Mouse (Mus musculus) liver, embryonic 11.5 days (tissue): ENCODE results near the gene Mocs3. TPM values are rescaled to one million over a fixed set of nuclear protein-coding genes. Genes with fewer than 3 reads are reported as not detected.

Experiments
- ATAC-seq: fragments of 200-750 bp; cut with Nextera tagmentation; replicated peaks from 2 replicates; pipeline ENCODE4 v1.8.0; 2017; ENCODE audit warnings: moderate number of reproducible peaks, mild to moderate bottlenecking, moderate TSS enrichment, moderate library complexity; ENCODE audit not compliant: low FRiP score
- DNase-seq: peaks from one replicate; pipeline ENCODE4 v3.0.0-alpha.2; 2017; ENCODE audit warnings: low spot score
- H3K27ac ChIP-seq: fragments of 300-500 bp; sonication (generic); 2 replicates; pipeline ENCODE4 v1.5.1; 2014; ENCODE audit warnings: mild to moderate bottlenecking, low read depth, low read length, control low read depth
- H3K27me3 ChIP-seq: fragments of 300-500 bp; sonication (generic); replicated peaks from 2 replicates; pipeline ENCODE4 v1.6.1; 2014; ENCODE audit warnings: low read length, mixed read lengths; ENCODE audit not compliant: control insufficient read depth, insufficient read depth
- H3K36me3 ChIP-seq: fragments of 300-500 bp; sonication (generic); 2 replicates; pipeline ENCODE4 v1.6.1; 2014; ENCODE audit warnings: mild to moderate bottlenecking, low read length, moderate library complexity, mixed read lengths; ENCODE audit not compliant: control insufficient read depth, insufficient read depth
- H3K4me1 ChIP-seq: fragments of 300-500 bp; sonication (generic); replicated peaks from 2 replicates; pipeline ENCODE4 v1.6.1; 2014; ENCODE audit warnings: low read length, mixed read lengths; ENCODE audit not compliant: control insufficient read depth, insufficient read depth
- H3K4me2 ChIP-seq: fragments of 300-500 bp; sonication (generic); 2 replicates; pipeline ENCODE4 v1.6.1; 2014; ENCODE audit warnings: mild to moderate bottlenecking, control low read depth, moderate library complexity
- H3K4me3 ChIP-seq: fragments of 300-500 bp; sonication (generic); 2 replicates; pipeline ENCODE4 v1.5.1; 2014; ENCODE audit warnings: low read depth, low read length, control low read depth
- H3K9ac ChIP-seq: fragments of 300-500 bp; sonication (generic); 2 replicates; pipeline ENCODE4 v1.6.1; 2014; ENCODE audit warnings: low read depth, low read length, control low read depth
- H3K9me3 ChIP-seq: fragments of 300-500 bp; sonication (generic); 2 replicates; pipeline ENCODE4 v1.6.1; 2016; ENCODE audit warnings: low read length, inconsistent platforms, mixed read lengths; ENCODE audit not compliant: control insufficient read depth
- WGBS: fragments of 180-500 bp; shearing (Covaris S2); extraction: QIAGEN DNeasy Blood & Tissue Kit; methylation state at CpG from one replicate; pipeline ENCODE4 v1.1.7; 2014; 5-methylcytosine and 5-hydroxymethylcytosine counted together
- polyA plus RNA-seq: library from polyadenylated mRNA; unstranded; fragments of >200 nt; fragmentation: Nextera tagmentation; extraction: Ambion mirVana; gene quantifications from 2 replicates; pipeline ENCODE4 v1.2.1, GENCODE M21; 2014

Mocs3 gene
- 8.2 and 8.9 TPM in 2 replicates for polyA plus RNA-seq

GRCm38 (mm10) chr2:168230026-168230728, at the start of gene Mocs3, which contains the start of the genes Gm20716 and Dpm1:
TSS of gene Mocs3 (plus strand) at chr2:168230622.
TSS of gene Gm20716 (minus strand) at chr2:168230364.
TSS of gene Dpm1 (minus strand) at chr2:168230591.
- Histone ChIP-seq H3K27me3 (no peaks in the 10 kb centered on the region), H3K4me3 (peak within 1 kb of the TSS; percentile 99), H3K4me1 (peaks cover 21% of the 10 kb centered on the region), H3K36me3 (peaks cover 15% of the 10 kb centered on the region), H3K4me2 (peak within 1 kb of the TSS; percentile 91), H3K9ac (peak within 1 kb of the TSS; percentile 97), H3K9me3 (no peaks in the 10 kb centered on the region), H3K27ac (peak within 1 kb of the TSS; percentile 56)
- DNase-seq (peak; percentile 87), ATAC-seq (peak; percentile 86)
- under 1% methylated on average over 69 of the region's 73 CpGs for WGBS

- DNase-seq, result no peak
- Histone ChIP-seq H3K9me3 (no peaks in the 10 kb centered on the region), H3K36me3 (peaks cover 12% of the 10 kb centered on the region), H3K27me3 (no peaks in the 10 kb centered on the region), H3K27ac (no peak overlapping the region), H3K4me1 (peaks cover 24% of the 10 kb centered on the region), H3K4me3 (no peak overlapping the region), H3K9ac (no peak overlapping the region), H3K4me2 (no peak overlapping the region)
- no peak for ATAC-seq
- 85% methylated on average over 2 of the region's 2 CpGs for WGBS
Observed at GRCm38 (mm10) chr2:168191856-168192255, 38.6 kb upstream of the Mocs3 start.

GRCm38 (mm10) chr2:168193685-168194084, 36.7 kb upstream of the Mocs3 start:
- H3K4me1 ChIP-seq, result peaks cover 28% of the 10 kb centered on the region
- H3K4me2 ChIP-seq, result no peak overlapping the region
- peaks cover 10% of the 10 kb centered on the region; the same call in 1 of the 2 replicates for H3K36me3 ChIP-seq
- WGBS, result 68% methylated on average over 2 of the region's 2 CpGs
- no peak overlapping the region for H3K4me3 ChIP-seq
- H3K9me3 ChIP-seq, result no peaks in the 10 kb centered on the region
- DNase-seq (no peak), ATAC-seq (no peak)
- H3K9ac ChIP-seq, result no peak overlapping the region
- H3K27ac ChIP-seq, result no peak overlapping the region
- H3K27me3 ChIP-seq, result no peaks in the 10 kb centered on the region

GRCm38 (mm10) chr2:168195721-168196120, 34.7 kb upstream of the Mocs3 start:
- peaks cover 44% of the 10 kb centered on the region for H3K4me1 ChIP-seq

GRCm38 (mm10) chr2:168198421-168198820, 32.0 kb upstream of the Mocs3 start:
- ATAC-seq, result no peak
- Histone ChIP-seq H3K4me1 (peaks cover 49% of the 10 kb centered on the region), H3K36me3 (peaks cover 18% of the 10 kb centered on the region), H3K4me3 (no peak overlapping the region), H3K4me2 (no peak overlapping the region), H3K27me3 (no peaks in the 10 kb centered on the region), H3K27ac (no peak overlapping the region), H3K9ac (no peak overlapping the region), H3K9me3 (no peaks in the 10 kb centered on the region)
- no peak for DNase-seq
- WGBS, result 84% methylated on average over 1 of the region's 1 CpGs

More at GRCm38 (mm10) chr2:168195721-168196120, 34.7 kb upstream of the Mocs3 start:
- H3K9me3 ChIP-seq, result no peaks in the 10 kb centered on the region
- no peak for DNase-seq
- H3K4me2 ChIP-seq, result no peak overlapping the region
- no peak overlapping the region for H3K9ac ChIP-seq
- no peaks in the 10 kb centered on the region for H3K27me3 ChIP-seq
- H3K27ac ChIP-seq, result no peak overlapping the region
- peaks cover 15% of the 10 kb centered on the region; the same call in 1 of the 2 replicates for H3K36me3 ChIP-seq
- H3K4me3 ChIP-seq, result no peak overlapping the region
- WGBS, result 79% methylated on average over 2 of the region's 2 CpGs
- ATAC-seq, result no peak

- no peak overlapping the region for H3K4me2 ChIP-seq
- no peaks in the 10 kb centered on the region for H3K27me3 ChIP-seq
- 86% methylated on average over 4 of the region's 4 CpGs for WGBS
- H3K27ac ChIP-seq, result no peak overlapping the region
- peaks cover 20% of the 10 kb centered on the region for H3K36me3 ChIP-seq
- ATAC-seq (no peak), DNase-seq (no peak)
- no peak overlapping the region for H3K4me3 ChIP-seq
- no peak overlapping the region for H3K9ac ChIP-seq
- H3K4me1 ChIP-seq, result peaks cover 43% of the 10 kb centered on the region
- H3K9me3 ChIP-seq, result no peaks in the 10 kb centered on the region
Observed at GRCm38 (mm10) chr2:168199476-168199875, 30.9 kb upstream of the Mocs3 start.

GRCm38 (mm10) chr2:168200014-168200691, 30.3 kb upstream of the Mocs3 start:
- WGBS, result 67% methylated on average over 5 of the region's 5 CpGs
- no peaks in the 10 kb centered on the region for H3K27me3 ChIP-seq
- no peak overlapping the region for H3K4me2 ChIP-seq
- DNase-seq, result no peak
- no peak overlapping the region for H3K9ac ChIP-seq
- no peaks in the 10 kb centered on the region for H3K9me3 ChIP-seq
- no peak overlapping the region for H3K4me3 ChIP-seq
- H3K36me3 ChIP-seq, result peaks cover 23% of the 10 kb centered on the region
- no peak for ATAC-seq
- H3K27ac ChIP-seq, result no peak overlapping the region
- peaks cover 46% of the 10 kb centered on the region for H3K4me1 ChIP-seq

GRCm38 (mm10) chr2:168204476-168204999, 25.9 kb upstream of the Mocs3 start:
- no peak overlapping the region for H3K9ac ChIP-seq
- peaks cover 33% of the 10 kb centered on the region for H3K4me1 ChIP-seq
- peak overlapping the region; percentile 88 for H3K4me2 ChIP-seq
- H3K9me3 ChIP-seq, result no peaks in the 10 kb centered on the region
- no peak overlapping the region for H3K27ac ChIP-seq
- ATAC-seq (no peak), DNase-seq (no peak)
- no peaks in the 10 kb centered on the region for H3K27me3 ChIP-seq
- H3K4me3 ChIP-seq, result peak overlapping the region; percentile 99
- H3K36me3 ChIP-seq, result peaks cover 21% of the 10 kb centered on the region
- whole genome bisulfite sequencing, result 85% methylated on average over 8 of the region's 8 CpGs
